Mouse (Mus musculus): ENCODE results near the gene Tsen2.

DNA sequence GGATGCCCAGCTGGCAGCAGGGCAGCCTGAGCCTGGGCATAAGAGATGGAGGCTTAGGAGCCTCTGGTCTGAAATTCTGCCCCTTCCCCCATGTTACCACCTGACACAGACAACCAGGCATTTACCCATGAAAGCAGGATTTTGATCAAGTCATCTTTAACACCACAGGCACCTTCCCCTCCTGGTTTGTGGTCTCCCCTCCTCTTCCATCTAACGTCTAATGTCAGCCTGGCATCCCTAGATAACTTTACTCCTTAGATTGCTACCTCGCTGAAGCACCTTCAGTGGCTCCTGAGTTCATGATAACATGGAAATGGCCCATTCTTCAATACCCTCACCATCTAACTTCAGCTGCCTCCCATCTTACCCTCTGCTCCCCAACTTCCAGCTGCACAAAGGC, 26.1 kb upstream of the Tsen2 start:
- TF ChIP-seq CTCF (IDR thresholded peaks at IDR 0.05; ENCODE audit: control insufficient read depth, insufficient read depth, low read length) (no peak), POLR2A (IDR thresholded peaks at IDR 0.05; ENCODE audit: borderline replicate concordance, control insufficient read depth, low read depth, low read length) (no peak)

Measured in bone marrow, adult 2 months (tissue).